Mouse (Mus musculus) liver, postnatal 0 days (tissue): Measurements from ENCODE around the gene Adra1d.

ENCODE experiments used
- CTCF ChIP-seq: sonication (generic); IDR thresholded peaks from 2 replicates; pipeline ENCODE4 v1.5.1; 2016; ENCODE audit warnings: antibody characterized with exemption, low read depth
- EP300 ChIP-seq: IDR thresholded peaks from 2 replicates; pipeline ENCODE4 v1.6.1; 2016; ENCODE audit warnings: antibody characterized with exemption, low read depth, mild to moderate bottlenecking

DNA sequence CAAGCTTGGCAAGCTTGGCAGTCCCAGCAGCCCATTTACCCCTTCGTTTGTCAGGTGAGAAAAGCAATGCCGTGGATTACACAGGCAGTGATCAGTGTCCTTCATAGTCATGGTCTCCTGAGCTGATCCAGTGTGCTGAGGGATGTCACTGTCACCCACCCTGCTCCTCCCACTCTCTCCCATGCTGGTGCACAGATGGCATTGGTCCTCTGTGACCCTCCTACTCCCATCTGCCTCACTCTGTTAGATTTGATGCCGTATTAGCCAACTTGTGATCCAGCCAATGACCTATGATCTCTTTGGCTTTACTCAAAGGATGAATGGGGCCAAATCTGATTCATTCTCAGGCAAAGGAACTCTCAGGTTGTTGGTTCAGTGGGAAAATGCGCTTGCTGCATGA lies 20.4 kb downstream of the Adra1d start:
- TF ChIP-seq CTCF (no peak), EP300 (no peak)
